Mouse (Mus musculus) embryonic facial prominence, embryonic 14.5 days (tissue): ENCODE results near the gene Gm11037. TPM values are rescaled to one million over a fixed set of nuclear protein-coding genes. Genes with fewer than 3 reads are reported as not detected.

Source experiments
- ATAC-seq: fragments of 200-750 bp; cut with Nextera tagmentation; 2 replicates; pipeline ENCODE4 v1.8.0; 2017; ENCODE audit warnings: low read depth, moderate number of reproducible peaks, moderate TSS enrichment
- DNase-seq: peaks from one replicate; pipeline ENCODE4 v3.0.0-alpha.2; 2015; ENCODE audit warnings: low spot score
- H3K27ac ChIP-seq: fragments of 300-500 bp; sonication (generic); replicated peaks from 2 replicates; pipeline ENCODE4 v1.5.1; 2014; ENCODE audit warnings: low read depth, mild to moderate bottlenecking, low read length, moderate library complexity
- H3K27me3 ChIP-seq: fragments of 300-500 bp; sonication (generic); replicated peaks from 2 replicates; pipeline ENCODE4 v1.6.1; 2014; ENCODE audit warnings: low read length; ENCODE audit not compliant: control insufficient read depth, insufficient read depth
- H3K36me3 ChIP-seq: fragments of 300-500 bp; sonication (generic); 2 replicates; pipeline ENCODE4 v1.6.1; 2014; ENCODE audit warnings: low read length, mixed read lengths; ENCODE audit not compliant: control insufficient read depth, insufficient read depth
- H3K4me1 ChIP-seq: fragments of 300-500 bp; sonication (generic); 2 replicates; pipeline ENCODE4 v1.6.1; 2014; ENCODE audit warnings: antibody characterized with exemption, low read length; ENCODE audit not compliant: control insufficient read depth, insufficient read depth
- H3K4me2 ChIP-seq: fragments of 300-500 bp; sonication (generic); 2 replicates; pipeline ENCODE4 v1.6.1; 2014; ENCODE audit warnings: low read depth, mild to moderate bottlenecking, low read length, moderate library complexity, mixed read lengths
- H3K4me3 ChIP-seq: fragments of 300-500 bp; sonication (generic); 2 replicates; pipeline ENCODE4 v1.5.1; 2014; ENCODE audit warnings: low read depth, mild to moderate bottlenecking, low read length
- H3K9ac ChIP-seq: fragments of 300-500 bp; sonication (generic); 2 replicates; pipeline ENCODE4 v1.6.1; 2014; ENCODE audit warnings: low read depth, mild to moderate bottlenecking, low read length, moderate library complexity, mixed read lengths
- H3K9me3 ChIP-seq: fragments of 300-500 bp; sonication (generic); 2 replicates; pipeline ENCODE4 v1.6.1; 2016; ENCODE audit warnings: low read length; ENCODE audit not compliant: control insufficient read depth
- WGBS: fragments of 180-500 bp; shearing (Covaris S2); extraction: QIAGEN DNeasy Blood & Tissue Kit; methylation state at CpG from one replicate; pipeline ENCODE4 v1.1.7; 2014; 5-methylcytosine and 5-hydroxymethylcytosine counted together
- polyA plus RNA-seq: library from polyadenylated mRNA; unstranded; fragments of >200 nt; fragmentation: Nextera tagmentation; extraction: Ambion mirVana; gene quantifications from 2 replicates; pipeline ENCODE4 v1.2.1, GENCODE M21; 2014

The Gm11037 gene
- polyA plus RNA-seq, 1 experiment from 2014 or later: not detected

DNA sequence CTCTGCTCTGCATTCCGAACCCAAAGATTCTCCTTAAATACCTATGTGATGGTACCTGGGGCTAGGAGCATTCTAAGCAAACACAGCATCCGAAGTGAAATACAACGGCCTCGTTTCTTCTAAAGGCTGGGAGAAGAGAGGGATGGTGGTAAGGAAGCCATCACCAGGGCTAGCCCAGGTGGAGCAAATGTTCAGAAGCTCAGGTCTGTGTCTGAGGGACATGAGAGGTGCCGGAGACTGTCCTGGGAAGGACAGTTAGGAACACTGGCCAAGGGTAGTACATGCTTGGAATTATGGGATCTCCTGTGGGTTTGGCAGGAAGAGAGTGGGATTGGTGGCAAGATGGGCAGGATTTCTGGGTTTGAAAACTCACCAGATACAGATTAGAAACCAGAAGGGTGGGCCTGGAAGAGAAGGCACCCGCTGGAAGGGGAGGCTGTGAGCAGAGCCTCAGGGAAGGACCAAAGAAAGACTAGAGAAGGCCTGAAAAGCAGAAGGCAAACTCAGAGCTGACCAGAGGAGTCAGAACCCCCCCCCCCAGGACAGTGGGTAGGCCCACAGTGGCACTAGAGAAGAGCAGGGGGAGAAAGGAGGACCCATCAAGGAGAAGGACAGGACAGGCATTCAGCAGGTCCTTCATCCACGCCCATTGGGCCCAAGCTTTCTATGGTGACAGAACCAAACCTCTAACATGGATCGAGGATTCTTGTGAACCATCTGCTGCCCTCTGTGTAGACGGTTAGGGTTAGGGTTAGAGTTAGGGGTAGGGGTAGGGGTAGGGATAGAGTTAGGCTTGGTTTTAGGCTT, 7.9 kb upstream of the Gm11037 start:
- WGBS: 89% methylated on average over 9 of the region's 9 CpGs
- no peak overlapping the region for H3K4me2 ChIP-seq
- no peaks in the 10 kb centered on the region for H3K9me3 ChIP-seq
- no peak overlapping the region for H3K27ac ChIP-seq
- H3K4me1 ChIP-seq: peaks cover 25% of the 10 kb centered on the region
- H3K9ac ChIP-seq: no peak overlapping the region
- no peak overlapping the region for H3K4me3 ChIP-seq
- DNase-seq: no peak
- no peaks in the 10 kb centered on the region for H3K27me3 ChIP-seq
- ATAC-seq: no peak
- no peaks in the 10 kb centered on the region for H3K36me3 ChIP-seq

DNA sequence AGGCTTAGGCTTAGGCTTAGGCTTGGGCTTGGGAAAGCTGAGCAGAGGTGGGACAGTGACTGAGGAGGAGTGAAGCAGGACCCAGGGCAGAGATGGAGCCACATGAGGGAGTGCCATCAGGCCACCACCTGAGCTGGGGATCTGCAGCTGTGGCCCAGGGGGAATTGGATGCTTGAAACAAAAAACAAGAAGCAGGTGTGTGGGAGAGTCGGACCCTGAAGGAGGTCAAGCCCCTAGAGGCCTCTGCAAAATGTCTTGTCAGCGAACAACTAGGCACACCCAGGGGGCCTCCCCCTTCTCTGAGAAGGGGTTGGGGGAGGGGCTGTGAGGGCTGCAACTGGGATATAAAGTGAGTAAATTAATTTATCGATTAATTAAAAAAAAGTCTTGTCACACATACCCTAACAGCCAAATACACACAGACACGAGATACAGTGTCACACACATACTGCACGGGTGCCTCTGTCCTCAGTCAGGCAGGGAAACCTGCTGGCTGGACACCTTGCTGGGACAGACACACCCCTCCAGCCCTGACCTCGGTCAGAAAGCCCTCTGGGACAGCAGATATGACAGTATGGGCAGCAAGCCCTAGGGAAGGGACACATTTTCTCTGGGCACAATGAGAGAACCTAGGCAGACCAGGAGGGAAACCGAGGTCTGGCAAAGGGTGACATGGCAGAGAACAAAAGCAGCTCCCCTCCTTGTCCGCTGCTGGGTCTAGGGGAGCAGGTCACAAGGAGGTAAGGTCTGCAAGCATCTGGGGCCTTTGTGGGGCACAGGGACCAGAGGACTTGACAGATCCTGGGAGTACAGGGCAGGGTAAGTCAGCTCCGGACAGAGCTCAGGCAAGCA, 7.1 kb upstream of the Gm11037 start:
- Histone ChIP-seq H3K27ac (peak overlapping the region; percentile 88; the same call in 1 of the 2 replicates), H3K4me1 (peaks cover 25% of the 10 kb centered on the region), H3K36me3 (no peaks in the 10 kb centered on the region), H3K9ac (peak overlapping the region; percentile 89), H3K4me2 (peak overlapping the region; percentile 80), H3K4me3 (peak overlapping the region; percentile 74), H3K27me3 (no peaks in the 10 kb centered on the region), H3K9me3 (no peaks in the 10 kb centered on the region)
- DNase-seq: no peak
- ATAC-seq: no peak
- 43% methylated on average over 9 of the region's 9 CpGs for WGBS

DNA sequence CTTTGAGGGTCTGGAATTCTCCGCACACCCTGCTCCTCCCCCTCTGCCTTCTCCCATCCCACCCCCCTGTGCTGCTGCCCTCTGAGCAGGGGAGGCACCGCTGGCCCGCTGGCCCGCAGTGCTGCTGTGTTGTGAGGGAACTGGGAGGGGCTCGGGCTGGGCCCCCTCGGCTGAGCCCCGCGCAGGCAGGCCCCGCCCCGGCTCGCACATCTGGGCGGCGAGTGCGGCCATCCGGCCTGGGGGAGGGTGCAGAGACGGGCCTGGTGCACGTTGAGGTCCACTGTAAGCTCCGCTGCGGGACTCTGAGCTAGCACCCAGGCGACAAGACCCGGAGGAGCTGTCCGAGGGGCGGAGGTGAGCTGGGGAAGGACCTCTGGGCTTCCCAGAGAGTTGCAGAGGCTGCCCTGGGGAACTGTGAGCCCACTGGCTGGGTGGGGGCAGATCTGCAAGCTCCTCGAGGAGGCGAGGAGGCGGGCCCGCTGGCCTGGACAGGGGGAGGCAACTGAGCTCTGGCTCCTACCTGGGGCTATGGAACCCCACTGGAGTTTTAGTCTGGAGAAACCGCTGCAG, 6.1 kb upstream of the Gm11037 start, which contains the start of gene Hspa12b:
Hspa12b (plus strand) TSS at position 120 of the 570 bp plus-strand sequence.
- ATAC-seq: peak; percentile 96
- 4% methylated on average over 4 of the region's 28 CpGs for WGBS
- Histone ChIP-seq H3K4me3 (peak within 1 kb of the TSS; percentile 74), H3K4me1 (peaks cover 25% of the 10 kb centered on the region), H3K9me3 (no peaks in the 10 kb centered on the region), H3K36me3 (0 out of 2 replicates have a peak, but pooled peaks cover 4% of the 10 kb centered on the region), H3K4me2 (peak within 1 kb of the TSS; percentile 80), H3K9ac (peak within 1 kb of the TSS; percentile 89), H3K27me3 (no peaks in the 10 kb centered on the region), H3K27ac (peak within 1 kb of the TSS; percentile 88)
- peak; percentile 89 for DNase-seq

DNA sequence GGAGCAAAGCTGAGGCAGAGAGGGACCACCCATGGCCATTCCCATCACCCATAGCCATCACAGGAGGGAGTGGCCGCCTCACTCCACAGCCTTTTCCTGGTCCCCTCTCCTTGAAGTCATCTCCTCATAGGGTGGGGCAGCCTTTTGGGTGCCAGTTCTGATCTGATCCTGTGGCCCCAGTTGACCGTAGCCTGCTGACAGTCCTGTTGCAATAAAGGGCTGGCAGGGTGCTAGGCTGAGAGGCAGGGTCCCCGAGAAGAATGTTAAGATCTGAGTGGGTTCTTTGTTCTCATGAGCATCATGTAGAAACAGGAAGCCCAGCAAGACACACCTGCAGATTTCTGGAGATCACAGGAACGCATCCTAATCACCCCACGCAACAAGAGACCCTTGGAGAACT, 5.1 kb upstream of the Gm11037 start:
- 75% methylated on average over 5 of the region's 5 CpGs for WGBS
- peak overlapping the region; percentile 74 for H3K4me3 ChIP-seq
- H3K9ac ChIP-seq: 0 out of 2 replicates have a peak overlapping the region, but pooled peaks have one; percentile 89
- no peaks in the 10 kb centered on the region for H3K27me3 ChIP-seq
- H3K27ac ChIP-seq: no peak overlapping the region
- peak overlapping the region; percentile 80 for H3K4me2 ChIP-seq
- H3K9me3 ChIP-seq: no peaks in the 10 kb centered on the region
- peaks cover 25% of the 10 kb centered on the region for H3K4me1 ChIP-seq
- H3K36me3 ChIP-seq: 0 out of 2 replicates have a peak, but pooled peaks cover 4% of the 10 kb centered on the region
- ATAC-seq (no peak), DNase-seq (no peak)

DNA sequence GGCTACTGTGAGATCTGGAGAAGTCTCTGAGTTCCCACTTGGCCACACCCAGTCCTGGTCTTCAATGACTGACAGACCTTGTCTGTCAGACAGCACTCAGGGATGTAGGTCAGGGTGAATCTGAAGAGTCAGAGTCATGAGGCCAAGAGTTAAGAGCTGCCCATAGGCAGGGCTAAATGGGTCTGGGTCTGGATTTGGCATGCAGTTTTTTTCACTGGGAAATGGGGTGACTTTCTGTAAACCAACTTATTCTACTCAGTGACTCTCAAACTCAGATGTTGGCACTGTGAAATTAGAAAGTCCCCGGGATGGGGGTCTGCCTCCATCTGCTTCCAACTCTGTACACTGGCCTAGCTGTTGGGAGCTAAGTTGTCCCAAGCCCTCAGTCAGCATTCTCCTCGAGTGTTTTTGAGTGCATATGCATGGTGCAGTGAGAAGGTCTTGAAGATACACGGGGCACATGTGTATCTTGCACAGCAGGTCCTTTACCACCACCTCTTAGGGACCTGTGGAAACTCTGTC, 4.6 kb upstream of the Gm11037 start:
- H3K36me3 ChIP-seq: peaks cover 4% of the 10 kb centered on the region; the same call in 1 of the 2 replicates
- H3K27me3 ChIP-seq: no peaks in the 10 kb centered on the region
- H3K9me3 ChIP-seq: no peaks in the 10 kb centered on the region
- no peak overlapping the region for H3K9ac ChIP-seq
- H3K4me2 ChIP-seq: peak overlapping the region; percentile 80
- DNase-seq (no peak), ATAC-seq (no peak)
- H3K27ac ChIP-seq: no peak overlapping the region
- peaks cover 25% of the 10 kb centered on the region for H3K4me1 ChIP-seq
- WGBS: 84% methylated on average over 3 of the region's 3 CpGs
- peak overlapping the region; percentile 74; the same call in 1 of the 2 replicates for H3K4me3 ChIP-seq

DNA sequence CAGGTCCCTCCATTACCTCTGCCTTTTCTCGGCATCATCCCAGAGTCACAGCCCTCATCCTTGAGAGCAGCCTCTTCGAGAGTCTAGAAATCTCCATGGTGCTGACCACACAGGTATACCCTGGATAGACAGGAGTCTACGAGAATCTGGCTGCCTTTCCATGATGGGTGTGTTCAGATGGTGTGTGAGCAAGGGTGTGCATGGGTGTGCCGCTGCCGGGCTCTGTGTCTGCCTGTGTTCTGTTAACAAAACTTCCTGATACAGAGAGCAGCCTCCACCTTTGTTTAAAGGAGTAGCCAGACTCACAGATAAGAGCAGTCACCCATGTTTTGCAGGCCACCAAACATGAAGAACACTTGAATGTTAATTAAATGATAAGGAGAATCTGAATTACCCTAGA, 3.5 kb upstream of the Gm11037 start:
- DNase-seq (no peak), ATAC-seq (no peak)
- Histone ChIP-seq H3K4me3 (no peak overlapping the region), H3K9ac (no peak overlapping the region), H3K36me3 (peaks cover 16% of the 10 kb centered on the region), H3K27me3 (no peaks in the 10 kb centered on the region), H3K27ac (no peak overlapping the region), H3K9me3 (no peaks in the 10 kb centered on the region), H3K4me1 (peaks cover 25% of the 10 kb centered on the region), H3K4me2 (no peak overlapping the region)
- WGBS: 80% methylated on average over 5 of the region's 5 CpGs

DNA sequence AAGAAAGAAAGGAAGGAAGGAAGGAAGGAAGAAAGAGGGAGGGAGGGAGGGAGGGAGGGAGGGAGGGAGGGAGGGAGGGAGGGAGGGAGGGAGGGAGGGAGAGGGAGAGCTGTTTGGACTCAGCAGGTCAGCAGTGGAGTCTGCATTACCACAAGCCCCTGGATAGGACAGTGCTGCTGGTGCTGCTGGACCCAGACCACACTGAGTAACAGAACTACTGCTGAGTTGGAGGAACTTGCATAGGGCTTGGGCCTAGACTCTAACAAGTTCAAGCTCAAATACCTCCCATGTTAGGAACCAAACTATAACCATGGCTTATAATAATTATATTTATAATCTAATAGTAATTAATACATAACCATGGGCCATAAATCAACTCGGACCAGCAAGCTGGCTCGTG, 2.4 kb upstream of the Gm11037 start:
- Histone ChIP-seq H3K36me3 (peaks cover 24% of the 10 kb centered on the region), H3K4me2 (no peak overlapping the region), H3K4me3 (no peak overlapping the region), H3K27me3 (no peaks in the 10 kb centered on the region), H3K9ac (no peak overlapping the region), H3K9me3 (no peaks in the 10 kb centered on the region), H3K4me1 (peaks cover 25% of the 10 kb centered on the region), H3K27ac (no peak overlapping the region)
- DNase-seq (no peak), ATAC-seq (no peak)
- WGBS: 81% methylated on average over 2 of the region's 2 CpGs
